22 mouse cellular contexts compared by ENCODE assay signal in the genomic region with DNA sequence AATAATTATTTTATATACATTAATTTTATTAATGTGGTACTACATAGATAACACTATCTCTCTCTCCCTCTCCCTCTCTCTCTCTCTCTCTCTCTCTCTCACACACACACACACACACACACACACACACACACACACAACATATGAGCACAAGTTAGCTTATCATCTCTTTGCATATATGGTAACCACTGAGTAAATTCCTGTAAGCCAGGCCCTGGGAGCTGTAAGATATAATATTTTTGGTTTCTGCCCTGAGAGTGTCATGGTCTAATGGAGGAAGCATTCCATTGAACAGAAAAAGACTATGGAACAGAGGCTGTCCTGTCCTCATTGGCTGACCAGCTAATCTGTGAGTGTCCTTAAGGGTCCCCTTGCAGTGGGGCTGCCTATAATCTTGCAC.
DNase-seq lines count a peak whose midpoint lies in the region; ATAC-seq lines count a peak whose summit lies in the region.
"Had no signal": no experiment of that assay in that cellular context is flagged by ENCODE, and none has a peak within 500 bp of the region (broad histone marks: within the 10 kb centered on the region; RNA-seq: fewer than 3 reads in every experiment).

No protein-coding gene starts in this region.

- DNase-seq in liver, embryonic 11.5 days (ENCODE audit: low spot score): no peak
- DNase-seq in liver: no peak
- no peak for DNase-seq in liver, embryonic 13.5 days
- DNase-seq in cerebellum, adult 9-10 months: no peak
- DNase-seq: adrenal gland, adult 2 months; adrenal gland, postnatal 14 days; cerebellum, adult 11-12 months; cerebellum, adult 8-10 months; cerebellum, postnatal 14 days; forebrain, postnatal 0 days; gastrocnemius, adult 2 months; gastrocnemius, postnatal 14 days; heart, adult 11 months had no signal

- peaks cover 5% of the 10 kb centered on the region; the same call in 1 of the 2 replicates for H3K4me1 ChIP-seq in liver, embryonic 11.5 days (replicated peaks; ENCODE audit: control insufficient read depth, insufficient read depth, low read length)
- H3K4me1 ChIP-seq in liver, embryonic 13.5 days (replicated peaks): peaks cover 25% of the 10 kb centered on the region
- peaks cover 9% of the 10 kb centered on the region; the same call in 1 of the 2 replicates for H3K4me1 ChIP-seq in liver, embryonic 15.5 days (replicated peaks)
- no peaks in the 10 kb centered on the region for H3K4me1 ChIP-seq in forebrain, embryonic 16.5 days (replicated peaks; ENCODE audit: control insufficient read depth, insufficient read depth, low read length)
- H3K4me1 ChIP-seq: forebrain, embryonic 10.5 days; forebrain, embryonic 13.5 days; hindbrain, embryonic 12.5 days; hindbrain, embryonic 15.5 days had no signal

- peak; percentile 65 for ATAC-seq in liver, embryonic 11.5 days (replicated peaks; ENCODE audit: low FRiP score)
- peak; percentile 60 for ATAC-seq in liver, embryonic 13.5 days (ENCODE audit: low read depth)
- ATAC-seq in liver, embryonic 15.5 days (ENCODE audit: insufficient read depth): peak; percentile 25; the same call in 1 of the 2 replicates
- 0 out of 2 replicates have a peak, but pooled peaks have one; percentile 34 for ATAC-seq in megakaryocyte-erythroid progenitor cell, adult 5-6 weeks (replicated peaks; ENCODE audit: low FRiP score, low TSS enrichment, poor library complexity, severe bottlenecking)
- no peak for ATAC-seq in forebrain, embryonic 16.5 days
- ATAC-seq: CD4-positive, CD25-positive, alpha-beta regulatory T cell, adult 4 months; forebrain, embryonic 13.5 days; forebrain, postnatal 0 days had no signal

- H3K9ac ChIP-seq in liver, embryonic 11.5 days (ENCODE audit: low read depth, low read length): no peak overlapping the region
- H3K9ac ChIP-seq in liver, embryonic 13.5 days: no peak overlapping the region
- H3K9ac ChIP-seq in liver, embryonic 15.5 days: no peak overlapping the region
- H3K9ac ChIP-seq in forebrain, embryonic 16.5 days (replicated peaks; ENCODE audit: low read depth, low read length): no peak overlapping the region
- H3K9ac ChIP-seq: forebrain, embryonic 13.5 days; forebrain, postnatal 0 days; hindbrain, embryonic 12.5 days; hindbrain, embryonic 15.5 days had no signal

- H3K9me3 ChIP-seq in liver, embryonic 11.5 days (ENCODE audit: control insufficient read depth, low read length): no peaks in the 10 kb centered on the region
- no peaks in the 10 kb centered on the region for H3K9me3 ChIP-seq in liver, embryonic 13.5 days (replicated peaks)
- no peaks in the 10 kb centered on the region for H3K9me3 ChIP-seq in liver, embryonic 15.5 days (replicated peaks)
- H3K9me3 ChIP-seq in forebrain, embryonic 16.5 days (ENCODE audit: control insufficient read depth, low read length): no peaks in the 10 kb centered on the region
- H3K9me3 ChIP-seq: forebrain, embryonic 10.5 days; forebrain, embryonic 13.5 days; hindbrain, embryonic 12.5 days; hindbrain, embryonic 15.5 days had no signal

- no peak overlapping the region for H3K27ac ChIP-seq in liver, embryonic 11.5 days (ENCODE audit: low read depth, low read length)
- no peak overlapping the region for H3K27ac ChIP-seq in liver, embryonic 13.5 days
- H3K27ac ChIP-seq in liver, embryonic 15.5 days (replicated peaks): no peak overlapping the region
- H3K27ac ChIP-seq in forebrain, embryonic 16.5 days (ENCODE audit: low read length): no peak overlapping the region
- H3K27ac ChIP-seq: forebrain, embryonic 10.5 days; forebrain, embryonic 13.5 days; gastrocnemius, adult 2 months; hindbrain, embryonic 12.5 days; hindbrain, embryonic 15.5 days had no signal

- H3K4me3 ChIP-seq in liver, embryonic 11.5 days (ENCODE audit: low read depth, low read length): no peak overlapping the region
- no peak overlapping the region for H3K4me3 ChIP-seq in liver, embryonic 13.5 days (replicated peaks)
- H3K4me3 ChIP-seq in liver, embryonic 15.5 days (replicated peaks): no peak overlapping the region
- no peak overlapping the region for H3K4me3 ChIP-seq in forebrain, embryonic 16.5 days (replicated peaks; ENCODE audit: low read length)
- H3K4me3 ChIP-seq: forebrain, embryonic 10.5 days; forebrain, embryonic 13.5 days; gastrocnemius, adult 2 months; hindbrain, embryonic 12.5 days; hindbrain, embryonic 15.5 days had no signal

- no peaks in the 10 kb centered on the region for H3K36me3 ChIP-seq in liver, embryonic 11.5 days (ENCODE audit: control insufficient read depth, insufficient read depth, low read length)
- H3K36me3 ChIP-seq in liver, embryonic 13.5 days: no peaks in the 10 kb centered on the region
- no peaks in the 10 kb centered on the region for H3K36me3 ChIP-seq in liver, embryonic 15.5 days (replicated peaks)
- H3K36me3 ChIP-seq in forebrain, embryonic 16.5 days (ENCODE audit: control insufficient read depth, insufficient read depth): no peaks in the 10 kb centered on the region
- H3K36me3 ChIP-seq: forebrain, embryonic 10.5 days; hindbrain, embryonic 12.5 days; hindbrain, embryonic 15.5 days had no signal

- no peak overlapping the region for H3K4me2 ChIP-seq in liver, embryonic 11.5 days
- H3K4me2 ChIP-seq in liver, embryonic 13.5 days: no peak overlapping the region
- no peak overlapping the region for H3K4me2 ChIP-seq in liver, embryonic 15.5 days
- no peak overlapping the region for H3K4me2 ChIP-seq in forebrain, embryonic 16.5 days (ENCODE audit: low read length)
- H3K4me2 ChIP-seq: forebrain, embryonic 13.5 days; heart, embryonic 11.5 days; hindbrain, embryonic 12.5 days; hindbrain, embryonic 15.5 days had no signal

- H3K27me3 ChIP-seq in liver, embryonic 11.5 days (replicated peaks; ENCODE audit: control insufficient read depth, insufficient read depth, low read length): no peaks in the 10 kb centered on the region
- H3K27me3 ChIP-seq in liver, embryonic 13.5 days: no peaks in the 10 kb centered on the region
- H3K27me3 ChIP-seq in liver, embryonic 15.5 days: no peaks in the 10 kb centered on the region
- no peaks in the 10 kb centered on the region for H3K27me3 ChIP-seq in forebrain, embryonic 16.5 days (replicated peaks; ENCODE audit: control insufficient read depth, insufficient read depth, low read length)
- H3K27me3 ChIP-seq: forebrain, embryonic 13.5 days; hindbrain, embryonic 12.5 days; hindbrain, embryonic 15.5 days had no signal
